Mouse (Mus musculus) erythroblast, embryonic 14.5 days (primary cell): ENCODE data around the gene Gm7137. TPM values are rescaled to one million over a fixed set of nuclear protein-coding genes. Genes with fewer than 3 reads are reported as not detected.
"Not testable (repeated sequence)": the region's sequence is repeated elsewhere in the genome, so short reads cannot be mapped to it uniquely, and the experiment has no call there.

ENCODE experiments used
- H3K27me3 ChIP-seq: 2 replicates; pipeline ENCODE4 v1.6.1; 2012; ENCODE audit warnings: inconsistent platforms; ENCODE audit not compliant: control insufficient read depth
- H3K36me3 ChIP-seq: 2 replicates; pipeline ENCODE4 v1.6.1; 2012; ENCODE audit warnings: mild to moderate bottlenecking, inconsistent platforms; ENCODE audit not compliant: control insufficient read depth
- H3K4me1 ChIP-seq: 2 replicates; pipeline ENCODE4 v1.6.1; 2012; ENCODE audit warnings: inconsistent platforms; ENCODE audit not compliant: control insufficient read depth
- H3K4me3 ChIP-seq: replicated peaks from 2 replicates; pipeline ENCODE3; 2012; ENCODE audit warnings: moderate library complexity, mild to moderate bottlenecking, inconsistent platforms
- H3K9me3 ChIP-seq: 2 replicates; pipeline ENCODE4 v1.6.1; 2012; ENCODE audit warnings: low read length, inconsistent platforms, mixed read lengths; ENCODE audit not compliant: control insufficient read depth
- GATA1 ChIP-seq: IDR thresholded peaks from 2 replicates; pipeline ENCODE4 v1.6.1; 2012; ENCODE audit warnings: low read length, inconsistent platforms, mixed read lengths
- TAL1 ChIP-seq: IDR thresholded peaks from 3 replicates; pipeline ENCODE4 v1.6.1; 2012; ENCODE audit warnings: low read length, inconsistent platforms, mixed read lengths
- polyA plus RNA-seq: library from polyadenylated mRNA; stranded (reverse); fragments of >175 nt; gene quantifications from 2 replicates; pipeline ENCODE4 v1.2.3, GENCODE M21; 2012

Gene Gm7137
- polyA plus RNA-seq, 1 experiment = not detected

DNA sequence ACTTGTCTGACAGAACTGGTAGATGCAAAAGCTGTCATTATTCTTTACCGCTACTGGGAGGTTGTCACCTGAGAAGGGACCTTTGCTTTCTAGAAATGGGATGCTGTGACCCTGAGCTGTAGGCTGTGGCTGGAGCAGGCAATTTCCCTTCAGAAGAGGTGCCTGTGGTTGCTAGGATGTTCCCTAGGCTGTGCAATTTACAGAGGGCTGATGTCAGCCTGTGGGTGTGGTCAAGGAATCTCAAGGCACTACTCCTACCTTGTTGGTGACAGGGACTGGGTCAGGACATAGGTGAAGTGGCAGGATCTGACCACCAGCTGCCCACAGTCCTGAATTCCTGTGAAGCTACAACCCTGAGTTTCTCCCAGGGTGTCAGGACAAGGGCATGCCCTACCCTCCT lies 18.3 kb downstream of the Gm7137 start:
- H3K36me3 ChIP-seq = no peaks in the 10 kb centered on the region
- TF ChIP-seq TAL1 = no peak
- TF ChIP-seq GATA1 = no peak
- no peaks in the 10 kb centered on the region for H3K9me3 ChIP-seq
- no peaks in the 10 kb centered on the region for H3K27me3 ChIP-seq
- no peaks in the 10 kb centered on the region for H3K4me1 ChIP-seq
- H3K4me3 ChIP-seq = no peak overlapping the region

DNA sequence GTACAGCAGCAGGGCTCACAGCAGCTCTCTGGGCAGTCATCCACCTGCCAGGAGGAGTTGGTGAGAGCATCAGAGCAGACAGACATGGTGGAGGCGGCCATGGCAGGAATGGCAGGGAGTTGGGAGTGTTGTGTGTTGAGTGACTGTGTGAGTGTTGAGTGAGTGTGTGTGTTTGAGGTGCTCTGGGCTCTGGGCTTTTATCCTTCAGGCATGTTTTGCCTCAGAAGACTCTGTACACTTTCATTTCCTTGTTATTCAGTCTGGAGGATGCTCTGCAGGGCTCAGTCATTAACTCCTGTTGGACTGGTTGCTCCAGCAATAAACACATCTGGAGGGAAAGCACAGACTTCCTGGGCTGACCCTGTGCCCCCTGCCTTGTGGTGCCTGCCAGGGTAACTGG lies 28.4 kb downstream of the Gm7137 start, which contains the start of gene Gm3233:
Gm3233 (minus strand) TSS at position 101 of the 400 bp plus-strand sequence.
- not testable (repeated sequence) for H3K4me3 ChIP-seq, H3K36me3 ChIP-seq, H3K9me3 ChIP-seq, H3K4me1 ChIP-seq, H3K27me3 ChIP-seq

DNA sequence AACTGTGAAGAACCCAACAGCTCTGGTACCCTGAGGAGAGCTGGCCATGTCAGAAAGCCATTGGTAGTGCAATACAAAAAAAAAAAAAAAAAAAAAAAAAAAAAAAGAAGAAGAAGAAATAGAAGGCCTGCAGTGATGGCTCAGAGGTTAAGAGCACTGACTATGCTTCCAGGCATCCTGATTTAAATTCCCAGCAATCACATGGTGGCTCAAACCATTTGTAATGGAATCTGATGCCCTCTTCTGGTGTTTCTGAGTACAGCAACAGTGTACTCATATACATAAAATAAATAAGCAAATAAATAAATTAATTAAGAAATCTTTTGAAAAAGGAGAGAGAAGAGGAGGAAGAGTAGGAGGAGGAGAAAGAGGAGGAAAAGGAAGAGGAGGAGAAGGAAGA lies 34.6 kb downstream of the Gm7137 start:
- H3K36me3 ChIP-seq = no peaks in the 10 kb centered on the region
- TF ChIP-seq GATA1 (no peak), TAL1 (no peak)
- no peaks in the 10 kb centered on the region for H3K27me3 ChIP-seq
- H3K9me3 ChIP-seq = peaks cover 4% of the 10 kb centered on the region; the same call in 1 of the 2 replicates
- H3K4me3 ChIP-seq = no peak overlapping the region
- no peaks in the 10 kb centered on the region for H3K4me1 ChIP-seq

DNA sequence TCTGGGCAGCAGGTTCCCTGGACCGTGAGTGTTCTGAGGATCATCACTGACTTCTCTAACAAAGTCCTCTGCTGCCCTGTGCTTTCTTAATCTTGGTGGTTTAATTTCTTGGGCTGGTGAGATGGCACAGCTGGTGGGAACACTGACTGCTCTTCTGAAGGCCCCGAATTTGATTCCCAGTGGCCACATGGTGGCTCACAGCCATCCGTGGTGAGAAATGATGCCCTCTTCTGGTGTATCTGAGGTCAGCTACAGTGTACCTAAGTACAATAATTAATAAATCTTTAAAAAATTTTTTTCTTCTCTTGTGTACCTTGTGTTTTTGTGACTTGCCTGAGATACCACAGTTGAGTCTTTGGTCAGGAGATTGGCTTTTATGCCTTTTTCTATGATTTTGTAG lies 35.7 kb downstream of the Gm7137 start:
- H3K36me3 ChIP-seq, H3K27me3 ChIP-seq, H3K4me3 ChIP-seq, H3K4me1 ChIP-seq: not testable (repeated sequence)
- H3K9me3 ChIP-seq = peaks cover 13% of the 10 kb centered on the region

DNA sequence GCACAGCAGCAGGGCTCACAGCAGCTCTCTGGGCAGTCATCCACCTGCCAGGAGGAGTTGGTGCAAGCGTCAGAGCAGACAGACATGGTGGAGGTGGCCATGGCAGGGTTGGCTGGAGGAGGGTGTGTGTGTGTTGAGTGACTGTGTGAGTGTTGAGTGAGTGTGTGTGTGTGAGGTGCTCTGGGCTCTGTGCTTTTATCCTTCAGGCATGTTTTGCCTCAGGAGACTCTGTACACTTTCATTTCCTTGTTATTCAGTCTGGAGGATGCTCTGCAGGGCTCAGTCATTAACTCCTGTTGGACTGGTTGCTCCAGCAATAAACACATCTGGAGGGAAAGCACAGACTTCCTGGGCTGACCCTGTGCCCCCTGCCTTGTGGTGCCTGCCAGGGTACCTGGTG lies 36.7 kb downstream of the Gm7137 start, which contains the start of gene Gm9736:
Gm9736 (minus strand) TSS at position 101 of the 400 bp plus-strand sequence.
- not testable (repeated sequence) for H3K36me3 ChIP-seq, H3K27me3 ChIP-seq, H3K4me3 ChIP-seq, H3K4me1 ChIP-seq
- H3K9me3 ChIP-seq = peaks cover 16% of the 10 kb centered on the region

DNA sequence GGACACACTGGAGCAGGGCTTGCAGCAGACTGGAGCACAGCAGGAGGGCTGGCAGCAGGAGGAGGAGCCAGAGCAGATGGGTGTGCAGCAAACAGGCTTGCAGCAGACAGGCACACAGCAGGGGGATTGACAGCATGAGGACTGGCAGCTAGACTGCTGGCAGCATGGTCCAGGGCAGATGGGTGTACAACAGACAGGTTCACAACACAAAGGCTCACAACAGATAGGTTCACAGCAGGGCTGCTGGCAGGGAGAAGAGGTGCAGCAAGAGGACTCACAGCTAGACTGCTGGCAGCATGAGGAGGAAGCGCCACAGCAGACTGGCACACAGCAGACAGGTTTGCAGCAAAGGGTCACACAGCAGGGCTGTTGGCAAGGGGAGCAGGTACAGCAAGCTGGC lies 37.3 kb downstream of the Gm7137 start:
- not testable (repeated sequence) for H3K4me1 ChIP-seq, H3K4me3 ChIP-seq, H3K27me3 ChIP-seq, H3K36me3 ChIP-seq
- peaks cover 17% of the 10 kb centered on the region for H3K9me3 ChIP-seq

DNA sequence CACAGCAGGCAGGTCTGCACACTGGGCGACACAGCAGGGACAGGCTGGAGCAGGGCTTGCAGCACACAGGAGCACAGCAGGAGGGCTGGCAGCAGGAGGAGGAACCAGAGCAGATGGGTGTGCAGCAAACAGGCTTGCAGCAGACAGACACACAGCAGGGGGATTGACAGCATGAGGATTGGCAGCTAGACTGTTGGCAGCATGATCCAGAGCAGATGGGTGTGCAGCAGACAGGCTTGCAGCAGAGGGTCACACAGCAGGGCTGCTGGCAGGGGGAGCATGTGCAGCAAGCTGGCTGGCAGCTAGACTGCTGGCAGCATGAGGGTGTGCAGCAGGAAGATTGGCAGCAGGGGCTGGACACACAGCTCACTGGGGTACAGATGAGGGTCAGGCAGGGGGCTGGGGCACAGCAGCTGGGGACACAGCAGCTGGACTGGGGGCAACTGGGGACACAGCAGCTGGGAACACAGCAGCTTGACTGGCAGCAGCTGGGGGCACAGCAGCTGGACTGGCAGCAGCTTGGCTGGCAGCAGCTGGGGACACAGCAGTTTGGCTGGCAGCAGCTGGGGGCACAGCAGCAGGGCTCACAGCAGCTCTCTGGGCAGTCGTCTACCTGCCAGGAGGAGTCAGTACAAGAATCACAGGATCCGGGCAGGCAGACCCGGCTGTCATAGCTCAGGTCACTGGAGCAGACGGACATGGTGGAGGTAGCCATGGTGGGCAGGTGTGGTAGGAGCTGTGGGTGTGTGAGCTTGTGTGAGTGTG lies 45.9 kb downstream of the Gm7137 start, which contains the start of gene Gm18596:
Gm18596 (minus strand) TSS at position 715 of the 765 bp plus-strand sequence.
- H3K27me3 ChIP-seq, H3K36me3 ChIP-seq, H3K4me1 ChIP-seq, H3K4me3 ChIP-seq, H3K9me3 ChIP-seq: not testable (repeated sequence)

DNA sequence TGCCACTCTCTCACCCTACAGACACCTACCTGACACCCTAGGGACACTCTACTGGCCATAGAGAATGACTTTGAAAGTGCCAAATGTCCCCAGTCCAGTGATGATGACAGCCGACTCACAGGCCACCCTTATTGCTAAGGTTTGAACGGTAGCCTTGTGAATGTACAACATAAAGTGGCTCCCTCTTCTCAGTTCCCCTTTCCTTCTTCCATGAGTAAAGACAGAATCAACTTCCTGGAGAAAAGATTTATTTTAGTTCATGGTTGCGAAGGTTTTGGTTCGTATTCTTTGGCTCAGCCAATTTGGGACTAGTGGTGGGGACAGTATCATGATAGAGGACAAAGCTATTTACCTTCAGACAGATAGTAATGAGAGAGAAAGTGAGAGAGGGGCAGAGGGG lies 49.1 kb downstream of the Gm7137 start:
- Histone ChIP-seq H3K27me3 (no peaks in the 10 kb centered on the region), H3K4me3 (no peak overlapping the region), H3K36me3 (no peaks in the 10 kb centered on the region), H3K9me3 (peaks cover 6% of the 10 kb centered on the region), H3K4me1 (no peaks in the 10 kb centered on the region)
- TF ChIP-seq GATA1 (no peak), TAL1 (no peak)

Other genes starting within 250 kb of the Gm7137 start
- 7.2 and 9.7 TPM in 2 replicates for gene Pttg1ip, start 206.5 kb downstream of the Gm7137 start, polyA plus RNA-seq
- gene Sumo3, start 182.1 kb downstream of the Gm7137 start, polyA plus RNA-seq = 3.1 and 3.3 TPM in 2 replicates
- not detected in 2 replicates for gene Gm49325, start 182.0 kb downstream of the Gm7137 start, polyA plus RNA-seq
- 2.6 and 2.9 TPM in 2 replicates for gene Ube2g2, start 165.9 kb downstream of the Gm7137 start, polyA plus RNA-seq
- not detected in 2 replicates for gene Tspear, start 101.6 kb downstream of the Gm7137 start, polyA plus RNA-seq
- not detected in 2 replicates for gene Gm19402, start 97.4 kb downstream of the Gm7137 start, polyA plus RNA-seq
- not detected in 2 replicates for gene Gm9508, start 91.0 kb downstream of the Gm7137 start, polyA plus RNA-seq
- not detected in 2 replicates for gene Gm10272, start 81.6 kb downstream of the Gm7137 start, polyA plus RNA-seq
- gene Gm10024, start 76.7 kb downstream of the Gm7137 start, polyA plus RNA-seq = not detected in 2 replicates
- not detected in 2 replicates for gene Gm10142, start 72.4 kb downstream of the Gm7137 start, polyA plus RNA-seq
- not detected in 2 replicates for gene Krtap12-1, start 67.6 kb downstream of the Gm7137 start, polyA plus RNA-seq
- gene Gm10100, start 61.7 kb downstream of the Gm7137 start, polyA plus RNA-seq = not detected in 2 replicates
- not detected in 2 replicates for gene Gm18596, start 45.6 kb downstream of the Gm7137 start, polyA plus RNA-seq
- gene Gm9736, start 36.8 kb downstream of the Gm7137 start, polyA plus RNA-seq = not detected in 2 replicates
- not detected in 2 replicates for gene Gm3233, start 28.5 kb downstream of the Gm7137 start, polyA plus RNA-seq
- not detected in 2 replicates for gene Gm3238, start 16.9 kb downstream of the Gm7137 start, polyA plus RNA-seq
- gene Gm7138, start 11.3 kb downstream of the Gm7137 start, polyA plus RNA-seq = not detected in 2 replicates
- gene Gm3250, start 5.7 kb downstream of the Gm7137 start, polyA plus RNA-seq = not detected in 2 replicates
- not detected in 2 replicates for gene Gm9639, start 6.9 kb upstream of the Gm7137 start, polyA plus RNA-seq
- gene Gm19668, start 10.9 kb upstream of the Gm7137 start, polyA plus RNA-seq = not detected in 2 replicates
- gene Gm9507, start 23.6 kb upstream of the Gm7137 start, polyA plus RNA-seq = not detected in 2 replicates
- gene Gm2696, start 26.5 kb upstream of the Gm7137 start, polyA plus RNA-seq = not detected in 2 replicates
- not detected in 2 replicates for gene Krtap10-4, start 38.9 kb upstream of the Gm7137 start, polyA plus RNA-seq
- gene Krtap10-10, start 47.7 kb upstream of the Gm7137 start, polyA plus RNA-seq = 0.04 TPM in 1 of 2 replicates, not detected in the other
- not detected in 2 replicates for gene Gm36176, start 58.6 kb upstream of the Gm7137 start, polyA plus RNA-seq
- gene Gm10318, start 64.7 kb upstream of the Gm7137 start, polyA plus RNA-seq = not detected in 2 replicates
- not detected in 2 replicates for gene Gm3285, start 73.8 kb upstream of the Gm7137 start, polyA plus RNA-seq
- 0.01 TPM in 1 of 2 replicates, not detected in the other for gene Lrrc3, start 114.3 kb upstream of the Gm7137 start, polyA plus RNA-seq
- 0.01 and 0.02 TPM in 2 replicates for gene Trpm2, start 182.4 kb upstream of the Gm7137 start, polyA plus RNA-seq
- gene 1810043G02Rik, start 190.3 kb upstream of the Gm7137 start, polyA plus RNA-seq = 1.2 and 2.4 TPM in 2 replicates
- 21.8 and 26.2 TPM in 2 replicates for gene Pfkl, start 221.9 kb upstream of the Gm7137 start, polyA plus RNA-seq